Mouse (Mus musculus) MEL-GATA-1-ER (cell line): Measurements from ENCODE around the gene Rffl.
"Not testable (repeated sequence)": the region's sequence is repeated elsewhere in the genome, so short reads cannot be mapped to it uniquely, and the experiment has no call there.

ENCODE experiments used
- DNase-seq: peaks from one replicate; pipeline ENCODE4 v3.0.0-alpha.2; 2012; ENCODE audit warnings: low read depth; ENCODE audit errors: extremely low read depth

Gene Rffl

GRCm38 (mm10) chr11:82846079-82846436, 25.0 kb downstream of the Rffl start:
- peak; percentile 80 for DNase-seq

GRCm38 (mm10) chr11:82845415-82846078, 25.5 kb downstream of the Rffl start:
- DNase-seq: peak; percentile 75

DNA sequence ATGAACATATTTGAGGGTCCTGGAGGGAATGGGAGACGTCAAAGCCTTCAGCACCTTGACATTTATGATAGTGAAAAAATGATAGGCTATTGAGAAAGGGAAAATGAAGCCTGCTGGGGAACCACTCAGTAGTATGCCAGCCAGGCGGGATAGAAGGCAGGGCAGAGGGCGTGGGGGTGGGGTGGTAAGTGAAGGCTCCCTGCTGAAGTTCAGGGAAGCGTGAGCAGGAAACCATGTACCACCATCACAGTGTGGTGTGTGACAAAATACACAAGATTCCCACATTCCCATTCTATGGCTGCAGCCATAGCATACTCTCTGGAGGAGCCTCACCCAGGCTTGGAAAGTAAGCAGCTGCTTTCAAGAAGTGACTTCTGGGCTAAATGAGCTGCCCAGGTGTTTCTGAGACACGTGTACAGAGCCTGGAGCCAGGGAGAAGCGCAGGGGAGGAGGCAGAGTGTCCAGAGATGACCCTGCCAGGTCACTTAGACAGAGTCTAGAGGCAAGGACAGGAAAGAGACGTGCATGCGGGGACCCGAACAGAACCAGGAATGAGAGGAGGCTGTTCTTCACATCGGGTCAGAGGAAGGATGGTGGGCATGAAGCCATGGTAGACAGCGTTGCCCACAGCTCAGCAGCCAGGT, 26.1 kb downstream of the Rffl start:
- no peak for DNase-seq

DNA sequence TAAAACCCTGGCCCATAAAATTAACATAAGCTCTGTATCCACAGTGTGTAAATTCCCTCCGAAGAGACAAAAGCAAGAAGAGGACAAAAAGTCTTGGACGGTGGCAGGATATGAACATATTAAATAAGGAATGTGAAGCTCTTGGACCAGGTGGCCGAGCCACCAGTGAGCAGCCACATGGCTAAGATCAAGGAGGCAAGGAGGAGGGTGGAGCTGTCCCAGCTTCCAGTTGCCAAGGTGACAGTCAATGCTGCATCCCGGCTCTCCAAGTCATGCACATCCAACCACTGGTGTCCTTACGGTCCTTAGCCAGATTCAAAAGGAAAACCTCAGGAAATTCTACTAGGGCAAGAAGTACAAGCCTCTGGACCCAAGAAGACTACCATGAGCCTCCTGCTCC, 32.5 kb downstream of the Rffl start:
- DNase-seq: no peak

- DNase-seq: no peak
Measured at GRCm38 (mm10) chr11:82837848-82838247, 33.2 kb downstream of the Rffl start.

- no peak for DNase-seq
Measured at GRCm38 (mm10) chr11:82837192-82837591, 33.8 kb downstream of the Rffl start.

- DNase-seq: no peak
Measured at GRCm38 (mm10) chr11:82835616-82836432, 35.2 kb downstream of the Rffl start.

GRCm38 (mm10) chr11:82834359-82834758, 36.7 kb downstream of the Rffl start:
- not testable (repeated sequence) for DNase-seq

- peak; percentile 64 for DNase-seq
Measured at GRCm38 (mm10) chr11:82833929-82834328, 37.1 kb downstream of the Rffl start.

GRCm38 (mm10) chr11:82832402-82832801, 38.6 kb downstream of the Rffl start:
- not testable (repeated sequence) for DNase-seq

- DNase-seq: no peak
Measured at GRCm38 (mm10) chr11:82831008-82831893, 39.8 kb downstream of the Rffl start.

DNA sequence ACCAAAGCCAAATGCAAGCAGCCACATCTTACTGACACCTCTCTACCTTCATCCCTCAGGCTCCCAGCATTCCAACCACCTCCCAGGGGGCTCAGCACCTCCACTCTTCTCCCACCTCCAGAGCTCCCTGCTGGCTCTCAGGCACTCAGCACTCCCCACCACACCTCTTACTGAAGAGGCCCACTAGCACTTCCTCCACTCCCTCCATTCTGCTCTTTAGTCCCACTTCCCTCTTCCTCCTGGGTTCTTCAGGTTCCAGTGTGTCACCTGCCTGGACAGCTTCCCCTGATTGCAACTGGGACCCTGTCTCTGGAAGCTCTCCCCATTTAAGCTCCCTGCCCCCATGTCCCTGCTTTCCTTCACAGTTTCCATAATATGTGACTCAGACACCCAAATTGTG, 44.2 kb downstream of the Rffl start:
- no peak for DNase-seq

GRCm38 (mm10) chr11:82820788-82821456, 50.1 kb downstream of the Rffl start:
- no peak for DNase-seq

GRCm38 (mm10) chr11:82819350-82819749, 51.7 kb downstream of the Rffl start:
- DNase-seq: peak; percentile 74

DNA sequence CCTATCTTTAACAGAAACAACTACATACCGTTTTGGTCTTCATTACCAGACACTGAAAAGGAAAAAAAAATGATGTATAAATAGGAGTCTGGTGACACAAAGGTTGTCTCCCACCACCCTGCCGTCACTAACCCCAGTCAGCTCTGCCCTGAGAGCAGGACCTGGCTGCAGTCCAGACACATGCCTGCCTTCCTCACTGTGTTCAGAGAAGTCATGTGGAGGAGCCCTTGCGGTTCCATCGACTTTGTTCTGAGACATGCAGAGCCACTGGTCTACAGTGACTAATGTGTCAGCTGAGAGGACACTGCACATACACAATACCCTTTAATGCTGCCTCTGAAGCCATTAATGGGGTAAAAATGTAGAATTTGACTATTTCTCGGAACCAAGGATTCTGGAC, 62.5 kb downstream of the Rffl start:
- DNase-seq: no peak

- no peak for DNase-seq
Measured at GRCm38 (mm10) chr11:82807370-82807769, 63.6 kb downstream of the Rffl start.

DNA sequence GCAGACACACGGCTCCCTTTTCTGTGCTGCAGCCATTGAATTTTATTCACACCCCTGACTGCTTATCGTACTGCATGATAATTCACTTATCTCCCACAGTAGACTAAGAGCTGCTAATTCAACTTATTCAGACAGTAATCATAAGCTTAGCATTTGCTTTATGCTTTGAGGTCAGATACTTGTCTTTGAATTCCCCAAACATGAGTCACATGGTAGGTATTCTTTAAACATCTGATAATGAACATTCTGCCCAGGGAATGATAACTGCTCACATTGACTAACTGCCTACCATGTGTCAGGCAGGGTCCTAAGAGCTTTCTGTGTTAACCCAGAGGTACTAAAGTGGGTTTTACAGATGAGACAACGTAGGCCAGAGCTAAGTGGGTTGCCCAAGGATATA, 64.4 kb downstream of the Rffl start:
- DNase-seq: no peak

DNA sequence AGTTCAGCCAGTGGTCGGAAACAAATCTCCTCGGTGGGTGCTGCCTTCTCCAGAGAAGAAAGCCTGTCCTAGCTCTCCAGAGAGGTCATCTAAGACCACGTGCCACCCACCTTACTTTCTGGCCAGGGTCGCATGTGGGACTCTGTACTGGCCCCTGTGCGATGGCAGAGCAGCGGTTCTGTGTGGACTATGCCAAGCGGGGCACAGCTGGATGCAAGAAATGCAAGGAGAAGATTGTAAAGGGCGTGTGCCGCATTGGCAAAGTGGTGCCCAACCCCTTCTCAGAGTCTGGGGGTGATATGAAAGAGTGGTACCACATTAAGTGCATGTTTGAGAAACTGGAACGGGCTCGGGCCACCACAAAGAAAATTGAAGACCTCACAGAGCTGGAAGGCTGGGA, 87.6 kb downstream of the Rffl start:
- DNase-seq: no peak

DNA sequence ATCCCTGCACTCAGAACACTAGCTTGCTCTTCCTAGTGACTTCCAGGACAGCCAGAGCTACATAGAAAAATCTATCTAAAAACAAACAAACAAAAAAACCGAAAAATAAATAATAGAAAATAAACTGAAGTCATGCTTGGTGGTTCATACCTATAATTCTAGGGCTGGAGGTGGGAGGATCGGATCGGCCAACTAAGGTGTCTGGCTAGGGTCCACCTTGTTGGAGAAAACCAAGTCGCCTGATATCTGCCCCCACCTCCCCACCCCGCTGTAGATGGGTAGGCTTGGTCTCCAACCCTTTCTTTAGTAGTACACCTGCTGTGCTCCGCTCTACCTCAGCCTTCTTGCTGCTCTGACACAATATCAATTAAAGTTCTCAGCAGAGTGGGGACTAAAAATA, 88.8 kb downstream of the Rffl start:
- DNase-seq: no peak

- peak; percentile 78 for DNase-seq
Measured at GRCm38 (mm10) chr11:82780983-82781903, 89.8 kb downstream of the Rffl start, which contains the start of gene Lig3. TSS of gene Lig3 (plus strand) at chr11:82781108.
